Mouse (Mus musculus) 416B (cell line): ENCODE measurements around the gene Fsip1.
"Not testable (repeated sequence)": the region's sequence is repeated elsewhere in the genome, so short reads cannot be mapped to it uniquely, and the experiment has no call there.

ENCODE experiments used
- DNase-seq: peaks from one replicate; pipeline ENCODE4 v3.0.0; 2011; ENCODE audit warnings: low read depth

Fsip1 gene

DNA sequence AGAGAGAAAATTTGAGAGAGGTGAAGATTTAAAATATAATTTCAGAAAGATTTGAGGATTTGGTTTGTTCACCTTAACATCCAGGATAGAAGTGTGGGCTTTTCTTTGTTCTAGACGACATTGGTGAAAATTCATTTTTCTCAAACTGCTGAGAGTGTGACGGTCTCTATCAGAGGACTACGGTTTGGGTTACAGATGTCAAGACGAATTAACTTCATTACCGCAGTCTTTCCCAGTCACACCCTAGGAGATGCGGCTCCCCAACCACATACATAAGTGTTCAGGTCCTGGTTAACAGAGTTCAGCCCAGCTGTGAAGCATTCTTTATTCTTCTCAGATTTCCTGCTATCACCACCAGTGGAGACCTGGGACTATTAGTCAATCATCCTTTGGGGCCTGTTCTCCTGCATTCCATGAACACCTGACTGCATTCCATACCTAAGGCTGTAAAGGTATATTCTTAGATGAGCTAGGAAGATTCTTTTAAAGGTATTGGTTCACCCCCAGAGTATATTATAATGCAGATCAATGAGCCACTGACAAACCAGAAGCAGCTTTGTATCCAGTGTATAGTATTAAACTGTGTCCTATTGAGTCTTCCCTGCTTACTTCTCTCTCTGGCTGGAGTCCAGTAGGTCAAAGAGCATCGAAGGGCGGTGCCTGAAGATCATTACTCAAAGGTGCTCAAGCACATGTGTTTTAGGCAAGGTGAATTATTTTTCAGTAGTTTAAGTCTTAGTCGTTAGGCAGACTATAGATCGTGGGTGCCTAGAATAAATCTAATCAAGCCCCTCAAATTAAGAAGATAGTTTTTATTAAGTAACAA lies 82.0 kb downstream of the Fsip1 start:
- no peak for DNase-seq

DNA sequence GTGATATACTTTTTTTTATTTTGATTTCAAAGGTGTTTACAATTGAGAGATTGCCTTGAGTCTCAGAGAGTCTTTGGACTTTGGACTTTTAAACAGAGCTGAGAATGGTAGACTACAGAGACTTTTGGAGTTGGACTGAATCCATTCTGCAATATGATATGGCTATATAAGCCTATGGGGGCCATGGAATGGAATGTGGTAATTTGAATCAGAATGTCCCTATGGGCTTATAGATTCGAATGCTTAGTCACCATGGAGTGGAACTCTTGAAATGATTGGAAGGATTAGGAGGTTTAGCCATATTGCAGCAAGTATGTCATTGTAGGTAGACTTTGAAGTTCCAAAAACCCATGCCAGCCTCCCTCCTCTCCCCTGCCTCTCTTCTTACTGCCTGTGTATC lies 88.5 kb downstream of the Fsip1 start:
- no peak for DNase-seq

DNA sequence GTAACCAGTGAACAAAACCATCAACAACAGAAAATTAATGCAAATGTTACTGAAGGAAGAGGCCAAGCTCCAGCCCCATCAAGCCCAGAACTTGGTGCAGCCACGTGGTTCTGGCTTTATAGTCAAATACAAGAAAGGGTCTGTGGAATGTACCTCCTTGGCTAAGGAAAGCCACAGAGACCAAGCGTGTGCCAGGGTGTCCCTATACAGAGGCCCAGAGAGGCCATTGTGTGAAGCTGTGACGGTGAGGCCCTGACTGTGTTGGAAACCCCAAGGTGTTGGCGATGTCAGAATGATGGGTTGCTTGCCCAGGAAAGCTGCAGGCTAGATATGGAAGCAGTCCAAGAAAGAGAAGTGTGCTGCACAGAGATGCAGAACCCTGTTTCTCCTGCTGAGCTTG lies 89.0 kb downstream of the Fsip1 start:
- DNase-seq: no peak

DNA sequence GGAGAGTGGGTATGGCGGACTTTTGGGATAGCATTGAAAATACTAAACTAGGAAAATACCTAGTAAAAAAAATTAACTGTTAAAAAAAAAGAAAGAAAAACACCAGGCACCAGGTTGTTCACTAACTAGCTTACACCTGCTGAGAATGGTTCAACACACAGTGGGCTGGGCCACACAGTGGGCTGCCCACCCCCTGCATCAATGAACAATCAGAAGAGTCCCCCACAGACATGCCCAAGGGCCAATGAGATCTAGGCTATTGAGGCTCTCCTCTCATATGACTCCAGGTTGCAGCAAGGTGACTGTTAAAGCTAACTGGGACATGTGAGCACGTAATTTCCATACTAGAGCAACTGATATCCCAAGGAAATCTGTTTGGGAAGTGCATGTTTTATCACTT lies 91.1 kb downstream of the Fsip1 start:
- DNase-seq: no peak

DNA sequence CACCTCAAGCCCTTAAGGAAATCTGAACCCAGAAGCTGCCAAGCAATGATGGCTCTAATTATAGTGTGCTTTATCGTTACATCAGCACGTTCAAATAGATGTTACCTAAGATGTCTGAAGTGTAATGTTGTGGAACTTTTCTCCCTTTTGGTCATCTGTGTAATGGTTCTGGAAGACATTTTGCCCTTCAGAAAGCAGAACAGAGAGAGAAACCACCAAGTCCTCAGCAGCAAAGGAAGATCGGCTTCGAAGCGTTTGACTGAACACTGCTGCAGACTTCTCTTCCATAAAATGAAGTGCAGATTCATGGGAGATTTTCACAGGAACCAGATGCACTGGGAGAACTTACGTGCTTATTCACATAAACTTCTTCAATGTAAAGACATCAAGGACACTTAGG lies 92.6 kb downstream of the Fsip1 start:
- DNase-seq: no peak

DNA sequence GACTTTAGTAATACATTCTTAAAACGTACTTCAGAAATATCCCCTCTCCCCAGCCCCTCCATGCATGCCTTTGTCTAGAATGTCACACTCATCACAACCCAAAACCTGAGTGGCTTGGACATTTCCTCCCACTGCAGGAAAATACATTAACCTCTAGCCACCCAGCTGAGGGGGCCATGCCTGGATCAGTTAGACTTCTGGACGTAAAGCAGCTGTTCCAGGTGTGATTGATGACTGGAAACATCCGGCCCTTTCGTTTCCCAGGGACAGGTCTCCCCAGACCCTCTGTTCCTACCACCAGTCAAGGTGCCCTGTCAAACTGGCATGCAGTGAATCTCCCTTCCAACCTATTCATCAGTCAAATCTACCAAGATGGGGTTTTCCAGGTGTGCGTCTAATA lies 94.3 kb downstream of the Fsip1 start:
- no peak for DNase-seq

DNA sequence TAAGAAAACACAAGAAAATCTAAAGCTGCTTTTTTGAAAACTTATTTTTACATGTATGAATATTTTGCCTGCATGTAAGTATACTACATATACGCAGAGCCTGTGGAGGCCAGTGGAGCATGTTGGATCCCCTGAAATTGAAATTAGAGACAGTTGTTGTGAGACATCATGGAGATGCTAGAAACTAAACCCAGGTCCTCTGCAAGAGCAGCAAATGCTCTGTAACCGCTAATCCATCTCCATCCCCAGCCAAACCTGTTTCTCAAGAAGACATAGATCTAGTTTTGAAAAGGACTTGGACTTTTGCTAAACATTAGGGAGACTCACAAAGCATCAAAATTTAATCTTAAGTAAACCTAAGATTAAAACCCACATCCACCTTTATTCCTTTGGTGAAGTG lies 95.8 kb downstream of the Fsip1 start:
- DNase-seq: no peak

DNA sequence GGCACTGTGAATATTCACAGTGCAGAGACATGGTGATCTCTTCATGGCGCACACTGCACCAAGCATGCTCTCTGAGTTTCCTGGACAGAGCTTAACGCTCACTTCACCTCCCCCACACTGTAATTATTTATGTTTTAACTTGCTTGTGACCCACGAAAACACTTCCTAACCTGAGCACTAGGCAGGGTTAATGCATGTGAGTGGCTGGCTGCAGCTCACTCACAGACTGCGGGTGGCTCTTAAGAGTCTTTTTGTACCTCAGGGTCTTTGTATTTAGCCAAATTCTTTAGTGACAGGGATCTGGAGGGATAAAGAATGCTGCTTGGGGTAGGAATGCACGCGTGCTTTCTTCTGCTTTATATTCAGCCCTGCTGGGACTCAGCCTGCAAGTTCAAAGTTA lies 96.2 kb downstream of the Fsip1 start:
- DNase-seq: no peak

DNA sequence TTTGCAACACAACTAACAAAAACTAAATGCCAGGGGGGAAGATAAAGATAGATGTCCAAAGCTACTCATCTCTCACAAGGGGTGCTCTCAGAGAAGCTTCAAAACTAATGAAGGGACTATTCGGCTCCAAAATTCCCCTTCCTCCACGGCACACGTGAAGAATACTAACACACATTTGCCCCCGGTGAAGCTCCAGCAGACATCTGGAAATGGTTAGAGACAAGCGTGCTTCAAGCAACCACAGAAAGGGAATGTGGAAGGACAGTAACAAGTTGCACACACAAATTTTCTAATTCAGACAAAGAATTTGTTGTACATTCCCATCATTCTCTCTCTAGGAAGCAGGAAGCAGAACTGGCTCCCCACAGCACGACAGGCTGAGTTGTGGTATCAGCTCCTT lies 97.6 kb downstream of the Fsip1 start:
- DNase-seq: no peak

DNA sequence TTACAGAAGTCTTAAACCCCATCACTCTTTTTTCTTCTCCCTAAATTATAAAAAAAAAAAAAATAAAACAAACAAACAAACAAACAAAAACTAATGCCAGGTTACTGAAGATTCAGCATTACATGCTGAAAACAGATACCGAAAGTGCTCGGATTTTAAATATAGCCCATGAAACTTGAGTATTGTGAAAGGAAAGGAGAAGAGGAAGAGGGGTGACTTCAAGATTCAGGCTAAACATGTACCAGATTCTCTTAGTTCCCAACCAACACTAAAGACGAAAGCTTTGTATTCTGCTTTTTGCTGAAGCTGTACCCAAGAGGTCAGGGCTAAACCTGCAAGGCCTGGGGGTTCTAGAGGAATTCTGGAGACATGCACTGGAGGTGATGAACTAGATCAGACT lies 98.7 kb downstream of the Fsip1 start:
- DNase-seq: no peak

DNA sequence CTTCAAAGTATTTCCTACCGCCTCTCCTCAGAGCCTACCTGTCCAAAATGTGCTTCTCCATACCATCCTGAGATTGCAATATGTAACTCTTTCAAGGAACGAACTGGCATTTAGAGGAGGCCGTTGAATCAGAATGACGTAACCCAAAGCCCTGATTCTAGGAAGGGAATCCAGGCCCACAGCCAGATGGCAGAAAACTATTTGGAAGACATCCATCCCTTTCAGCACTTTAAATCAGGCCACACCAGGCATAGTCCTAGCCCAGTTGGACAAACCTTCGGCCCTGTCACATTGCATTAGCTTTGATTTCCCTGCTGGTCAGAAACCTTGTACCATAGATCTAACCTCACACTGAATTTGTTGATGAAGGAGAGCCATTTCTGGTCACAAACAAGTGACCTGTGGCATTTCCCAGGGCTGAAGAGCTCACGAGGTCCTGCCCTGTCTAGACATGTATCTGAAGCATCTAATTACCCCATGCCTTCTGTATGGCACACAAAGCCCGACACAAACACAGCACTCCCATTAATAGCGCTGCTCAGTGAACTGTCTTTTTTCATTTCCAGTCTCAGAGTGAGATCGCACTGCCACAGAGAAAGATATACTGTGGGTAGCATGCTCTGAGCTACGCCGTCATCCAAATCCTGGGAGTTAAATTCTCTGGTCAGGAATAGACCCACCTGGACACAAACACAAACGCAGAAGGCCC lies 106.8 kb downstream of the Fsip1 start:
- DNase-seq: no peak

DNA sequence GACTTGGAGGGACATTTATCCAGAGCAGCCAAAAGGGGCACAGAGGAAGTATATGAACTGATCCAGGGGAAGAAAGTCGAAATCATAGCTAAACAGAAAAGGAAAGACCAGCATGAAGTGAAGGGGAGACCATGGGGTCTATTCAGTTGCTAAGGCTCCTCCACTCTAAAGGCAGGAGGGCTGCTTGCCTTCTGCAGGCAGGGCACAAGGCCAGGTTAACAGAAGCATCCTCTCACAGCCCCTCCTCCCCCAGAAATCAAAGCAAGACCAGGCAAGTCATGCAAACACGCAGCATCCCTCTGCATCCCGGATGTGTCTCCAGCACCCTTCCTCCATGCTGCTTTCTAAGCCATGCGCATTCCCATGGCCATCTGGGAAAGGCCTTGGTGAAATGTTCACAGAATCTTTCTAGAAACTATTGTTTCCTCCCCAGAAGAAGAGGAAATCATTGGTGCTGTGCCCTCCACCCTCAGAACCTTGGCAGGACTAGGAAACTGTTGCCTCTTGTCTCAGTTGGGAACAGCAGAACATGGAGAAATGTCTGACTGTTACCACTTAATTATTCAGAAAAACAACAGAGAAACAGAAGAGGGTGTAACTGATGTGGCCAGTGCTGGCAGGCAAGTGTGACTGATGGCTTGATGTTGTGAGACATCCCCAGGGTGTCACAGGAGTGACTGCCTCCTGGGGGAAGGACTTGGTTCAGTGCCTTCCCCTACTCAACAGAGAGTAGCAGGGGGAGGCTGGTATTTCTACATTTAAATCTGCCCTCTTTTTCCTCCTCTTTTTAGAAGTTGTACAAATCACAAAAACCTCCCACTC lies 108.2 kb downstream of the Fsip1 start:
- no peak for DNase-seq

DNA sequence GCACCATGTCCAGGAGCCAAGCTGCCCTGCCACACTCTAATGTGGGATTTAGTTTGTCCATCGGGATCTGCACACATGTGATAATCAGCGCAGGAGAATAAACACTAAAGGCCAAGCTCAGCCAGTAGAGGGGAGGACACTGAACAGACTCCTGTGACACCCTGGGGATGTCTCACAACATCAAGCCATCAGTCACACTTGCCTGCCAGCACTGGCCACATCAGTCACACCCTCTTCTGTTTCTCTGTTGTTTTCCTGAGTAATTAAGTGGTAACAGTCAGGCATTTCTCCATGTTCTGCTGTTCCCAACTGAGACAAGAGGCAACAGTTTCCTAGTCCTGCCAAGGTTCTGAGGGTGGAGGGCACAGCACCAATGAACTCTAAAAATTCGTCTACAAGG lies 109.0 kb downstream of the Fsip1 start:
- DNase-seq: not testable (repeated sequence)

DNA sequence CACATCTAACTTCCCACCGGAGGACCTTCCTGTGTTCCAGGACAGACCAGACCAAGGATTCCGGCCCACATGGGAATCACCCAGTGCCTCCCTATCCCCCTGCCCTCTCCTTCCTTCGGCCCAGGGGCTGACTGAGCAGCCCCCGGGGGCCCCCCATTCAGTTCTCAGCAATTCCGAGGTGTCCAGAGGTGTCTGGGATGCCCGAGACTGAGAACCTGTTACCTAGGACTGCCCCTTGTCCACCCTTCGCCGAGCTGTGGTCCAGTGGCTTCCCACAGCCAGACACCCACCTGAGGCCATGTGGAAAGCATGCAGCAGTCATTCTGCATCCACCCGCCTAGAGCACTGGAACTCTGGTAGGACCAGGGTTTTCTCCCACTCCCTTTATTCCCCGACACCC lies 115.1 kb downstream of the Fsip1 start:
- no peak for DNase-seq

DNA sequence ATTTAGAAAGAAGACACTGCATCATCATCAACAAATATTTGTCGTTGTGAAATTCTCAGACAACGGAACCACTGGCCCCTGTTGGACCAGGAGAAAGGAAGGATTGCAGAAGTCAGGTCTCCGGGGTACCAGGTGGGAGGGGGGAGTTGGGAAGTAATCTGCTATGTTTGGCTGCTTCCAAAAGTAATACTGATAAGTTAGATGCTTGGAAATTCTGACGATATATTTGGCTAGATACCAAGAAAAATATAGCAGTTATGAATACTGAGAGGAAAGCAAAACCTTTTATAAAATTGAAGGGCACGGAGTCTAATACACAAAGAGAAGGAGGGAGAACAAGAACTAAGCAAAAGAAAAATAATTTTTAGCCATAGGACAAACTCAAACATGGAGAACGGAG lies 117.5 kb downstream of the Fsip1 start:
- no peak for DNase-seq

DNA sequence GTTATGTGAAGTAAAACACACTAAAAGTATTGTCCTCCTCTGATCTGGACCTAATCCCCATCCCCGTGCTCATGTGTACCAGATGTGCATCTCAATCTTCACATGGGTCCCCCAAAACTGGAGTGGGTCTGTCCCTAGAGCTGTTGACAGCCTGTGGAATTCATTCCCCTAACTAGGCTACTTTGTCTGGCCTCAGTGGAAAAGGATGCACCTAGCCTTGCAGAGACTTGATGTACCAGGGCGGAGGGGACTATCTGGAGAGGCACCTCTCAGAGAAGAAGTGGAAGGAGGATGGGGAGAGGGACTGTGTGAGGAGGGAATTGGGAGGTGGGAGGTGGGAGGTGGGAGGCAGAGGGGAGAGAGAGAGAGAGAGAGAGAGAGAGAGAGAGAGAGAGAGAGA lies 119.0 kb downstream of the Fsip1 start:
- DNase-seq: no peak

DNA sequence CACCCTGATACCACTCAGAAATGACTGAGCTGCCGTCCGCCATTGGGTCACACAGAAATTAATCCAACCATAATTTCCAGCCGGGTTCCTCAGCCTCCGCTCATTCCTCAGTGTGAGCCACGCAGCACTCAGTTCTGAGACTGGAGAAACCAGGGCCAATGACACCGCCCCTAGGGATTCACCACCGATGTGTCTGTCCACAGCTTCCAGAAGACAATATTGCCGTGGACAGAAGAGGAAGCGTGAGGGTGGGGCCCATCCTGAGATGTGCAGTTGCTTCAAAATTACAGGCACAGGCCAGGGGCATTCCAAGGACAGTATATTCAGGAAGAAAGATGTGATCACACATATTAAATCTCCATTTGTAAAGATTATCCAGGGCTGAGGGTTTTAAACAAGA lies 119.7 kb downstream of the Fsip1 start:
- no peak for DNase-seq

DNA sequence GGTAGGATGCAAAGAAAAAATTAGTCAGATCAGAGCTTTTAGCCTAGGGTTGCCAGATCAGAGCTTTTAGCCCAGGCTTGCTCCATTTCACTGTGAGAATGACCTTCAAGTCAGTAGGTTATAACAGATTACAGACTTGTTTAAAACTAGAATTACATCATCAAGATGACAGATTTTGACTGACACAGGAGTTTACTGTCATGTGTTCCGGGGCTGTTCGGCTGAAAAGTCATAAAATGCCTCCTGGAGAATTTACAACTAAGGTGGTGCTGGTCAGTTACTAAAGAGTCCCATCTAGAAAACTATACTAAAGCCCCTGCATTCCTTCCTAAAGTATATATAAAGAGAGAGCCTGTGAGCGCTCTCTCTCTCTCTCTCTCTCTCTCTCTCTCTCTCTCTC lies 128.5 kb downstream of the Fsip1 start:
- DNase-seq: no peak

DNA sequence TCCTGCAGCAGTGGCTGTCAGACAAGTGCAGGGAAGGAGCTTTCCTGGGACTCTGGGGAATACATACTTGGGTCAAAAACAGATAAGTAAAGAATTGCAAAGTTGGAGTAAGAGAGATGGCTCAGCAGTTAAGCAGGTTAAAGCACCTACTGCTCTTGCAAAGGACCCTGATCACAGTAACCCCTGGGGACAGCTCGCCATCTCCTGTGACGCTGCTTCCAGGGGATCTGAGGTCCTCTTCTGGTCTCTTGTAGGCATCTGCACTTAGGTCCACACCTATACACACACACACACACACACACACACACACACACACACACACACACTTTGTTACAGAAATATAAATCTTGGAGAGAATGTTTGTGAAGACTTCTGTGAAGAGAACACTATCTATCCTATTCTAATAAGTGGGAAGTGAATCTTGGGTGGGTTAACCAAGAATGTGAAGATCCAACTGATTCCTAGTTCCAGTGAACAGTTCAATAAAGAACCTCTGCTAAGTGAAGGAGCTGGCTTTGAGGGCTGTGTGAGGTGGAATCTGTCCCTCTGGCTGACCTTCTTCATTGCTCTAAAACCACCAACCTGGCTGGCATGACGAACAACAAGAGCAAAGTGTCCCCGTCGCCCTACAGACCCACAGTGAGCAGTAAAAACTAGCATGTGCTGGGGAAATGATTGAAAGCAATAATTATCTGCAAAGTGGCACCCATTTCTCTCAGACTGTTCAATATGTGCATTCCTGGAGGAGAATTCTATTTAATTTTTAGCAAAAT lies 129.1 kb downstream of the Fsip1 start:
- no peak for DNase-seq

DNA sequence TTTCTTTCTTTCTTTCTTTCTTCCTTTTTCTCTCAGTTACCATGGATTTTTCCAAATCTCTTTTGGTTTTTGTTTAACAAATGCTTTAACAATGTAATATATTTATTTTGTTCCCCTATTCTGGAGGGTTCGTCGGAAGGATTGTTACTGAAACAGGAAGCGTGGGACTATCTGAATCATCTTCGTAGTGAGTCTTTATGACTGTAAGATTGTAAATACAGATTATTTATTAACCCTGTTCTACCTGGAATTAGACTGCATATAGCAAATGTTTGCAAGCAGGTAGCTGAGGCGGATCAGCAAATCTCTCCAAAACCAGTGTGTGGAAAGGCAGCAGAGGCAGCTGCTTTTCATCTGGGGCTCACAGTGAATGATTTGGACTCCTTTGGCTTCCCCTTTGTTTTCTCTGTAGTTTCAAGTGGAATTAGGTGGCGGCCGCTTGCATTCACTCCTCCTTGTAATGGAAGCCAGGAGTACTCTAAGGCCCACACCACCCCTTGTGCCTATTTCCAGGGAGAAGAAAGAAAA lies 130.8 kb downstream of the Fsip1 start:
- no peak for DNase-seq

DNA sequence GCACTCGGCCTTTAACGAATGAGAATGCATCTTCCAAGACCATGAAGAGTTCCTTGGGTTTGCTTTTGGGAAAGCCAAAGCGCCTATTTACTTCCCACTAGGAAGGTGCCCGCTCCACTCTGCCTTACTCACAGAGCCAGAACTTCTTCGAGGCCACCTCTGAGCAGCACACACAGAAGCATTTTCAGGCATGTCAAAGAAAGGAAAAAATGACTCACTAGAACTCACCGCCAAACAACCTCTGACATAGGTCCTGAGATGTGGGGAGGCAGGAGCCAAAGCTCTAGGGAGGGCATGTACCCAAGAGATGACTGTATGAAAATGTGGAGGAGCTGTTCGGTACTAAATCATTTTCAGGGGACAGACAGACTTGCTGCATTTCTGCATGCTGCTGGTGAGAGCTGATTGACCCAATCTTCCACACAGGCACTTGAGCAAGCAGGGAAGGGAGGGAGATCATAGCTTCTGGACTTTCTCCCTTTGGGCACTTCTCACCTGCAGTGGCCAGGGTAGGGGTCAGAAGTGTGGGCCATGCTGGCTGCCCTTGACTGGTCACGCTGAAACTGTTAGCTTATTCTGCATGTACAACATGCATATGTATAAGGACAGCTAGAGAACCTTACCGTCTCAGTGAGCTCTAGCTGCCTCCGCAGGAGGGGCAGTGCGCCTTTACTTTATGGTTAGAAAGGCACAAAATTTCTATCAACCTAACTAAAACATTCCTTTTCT lies 131.4 kb downstream of the Fsip1 start:
- DNase-seq: peak; percentile 19
